Mouse (Mus musculus) fat pad, adult 2 months (tissue): ENCODE measurements around the gene Tnfrsf11a.
"Not testable (repeated sequence)": the region's sequence is repeated elsewhere in the genome, so short reads cannot be mapped to it uniquely, and the experiment has no call there.

Source experiments
- DNase-seq: peaks from one replicate; pipeline ENCODE4 v3.0.0-alpha.2; 2011; ENCODE audit warnings: low read depth, low spot score; ENCODE audit errors: extremely low read depth

Tnfrsf11a gene

DNA sequence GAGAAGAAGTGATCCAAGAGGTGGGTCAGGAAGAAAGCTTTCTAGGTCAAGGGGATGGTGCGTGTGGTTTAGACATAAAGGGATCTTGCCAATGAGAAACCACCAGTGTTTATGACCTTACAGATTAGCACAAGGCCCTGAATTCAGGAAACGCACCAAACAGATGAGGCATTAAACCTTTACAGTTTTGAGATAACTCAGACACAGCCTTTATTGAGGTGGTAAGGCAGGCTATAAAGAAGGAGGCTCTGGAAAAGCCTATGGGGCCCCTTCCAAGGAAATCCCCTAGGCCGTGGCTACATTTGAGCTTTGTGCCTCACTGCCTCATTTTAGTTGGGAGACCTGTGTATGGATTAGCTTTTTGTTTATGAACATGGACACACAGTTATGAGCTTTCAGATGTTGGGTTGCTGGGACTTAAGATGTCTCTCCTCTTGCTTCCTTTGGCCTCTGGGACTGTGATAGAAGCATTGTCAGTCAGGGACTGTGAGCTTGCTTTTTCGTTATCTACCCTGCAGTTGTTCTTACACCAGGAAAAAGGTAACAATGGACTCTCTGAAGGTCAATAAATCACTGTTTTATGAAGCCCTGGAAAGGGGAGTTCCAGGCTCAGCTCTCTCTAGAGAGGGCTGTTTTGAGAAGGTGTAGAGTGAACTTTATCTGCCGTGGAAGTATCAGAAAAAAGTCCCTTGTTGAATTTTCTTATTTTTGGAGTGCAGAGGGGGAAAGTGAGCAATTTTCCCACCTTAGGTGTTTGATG lies 3.9 kb downstream of the Tnfrsf11a start:
- no peak for DNase-seq

DNA sequence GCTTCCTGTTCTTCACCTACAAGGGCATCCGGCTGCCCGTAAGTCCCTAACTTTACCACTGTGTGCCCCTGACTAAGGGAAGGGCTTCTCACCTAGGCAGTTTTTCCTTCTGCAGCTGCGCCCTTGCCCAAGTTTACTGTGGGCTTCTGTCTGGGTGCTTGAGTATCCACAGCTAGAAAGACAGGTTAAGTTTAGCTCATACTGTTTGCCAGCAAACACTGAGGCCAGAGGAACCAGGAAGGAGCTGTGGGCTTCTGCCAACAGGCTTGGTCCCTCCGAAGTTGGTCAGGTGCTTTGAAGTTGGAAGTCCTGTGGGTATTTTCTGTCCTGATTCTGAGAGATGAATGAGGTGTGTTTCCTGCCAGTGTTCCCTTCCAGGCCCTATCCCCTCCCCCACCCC lies 4.6 kb downstream of the Tnfrsf11a start:
- no peak for DNase-seq

DNA sequence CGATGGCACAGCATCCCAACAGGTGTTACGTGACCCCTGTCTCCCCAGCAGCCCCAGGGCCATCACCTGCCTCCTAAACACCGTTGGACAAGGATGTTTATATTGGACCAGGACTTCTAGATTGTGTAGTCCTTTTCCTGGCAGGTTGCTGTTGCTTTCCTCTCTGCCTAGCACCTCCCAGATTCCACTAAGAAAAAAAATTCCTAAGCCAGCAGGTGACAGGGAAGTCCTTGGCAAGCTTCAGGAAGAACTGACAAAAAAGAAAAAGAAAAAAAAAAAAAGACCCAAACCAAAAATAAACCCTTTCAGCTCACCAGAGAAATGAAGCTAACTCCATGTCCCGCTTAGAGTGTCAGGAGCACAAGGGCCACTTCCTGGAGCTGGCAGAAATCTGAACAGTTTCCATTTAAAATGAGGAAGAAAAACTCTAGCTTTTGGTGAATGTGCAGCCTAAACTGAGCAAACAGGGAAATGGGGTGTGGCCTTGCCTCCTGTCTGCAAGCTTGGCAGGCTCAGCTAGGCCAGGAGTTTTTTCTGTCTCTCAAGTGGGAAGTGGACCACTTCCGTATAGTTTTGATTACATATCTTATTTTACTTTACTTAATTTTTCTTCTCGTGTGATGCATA lies 6.3 kb downstream of the Tnfrsf11a start:
- peak; percentile 33 for DNase-seq

DNA sequence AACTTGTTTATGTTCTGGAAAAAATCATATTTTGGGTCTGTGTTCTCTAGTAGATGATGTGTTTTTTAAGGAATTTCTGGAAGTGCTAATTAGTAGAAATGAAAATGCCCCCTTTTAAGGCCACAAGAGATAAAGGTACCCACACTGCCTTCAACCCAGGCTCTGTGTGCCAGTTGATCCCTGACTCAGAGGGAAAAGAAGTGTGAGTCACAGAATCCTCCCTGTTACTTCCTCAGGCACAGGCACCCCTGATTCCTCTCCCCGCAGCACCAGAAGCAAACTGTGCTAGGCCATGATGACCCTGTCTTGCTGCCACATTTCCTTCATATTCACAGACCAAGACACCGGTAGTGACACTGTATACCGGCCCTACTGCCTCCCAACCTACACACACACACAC lies 9.6 kb downstream of the Tnfrsf11a start:
- DNase-seq, result no peak

DNA sequence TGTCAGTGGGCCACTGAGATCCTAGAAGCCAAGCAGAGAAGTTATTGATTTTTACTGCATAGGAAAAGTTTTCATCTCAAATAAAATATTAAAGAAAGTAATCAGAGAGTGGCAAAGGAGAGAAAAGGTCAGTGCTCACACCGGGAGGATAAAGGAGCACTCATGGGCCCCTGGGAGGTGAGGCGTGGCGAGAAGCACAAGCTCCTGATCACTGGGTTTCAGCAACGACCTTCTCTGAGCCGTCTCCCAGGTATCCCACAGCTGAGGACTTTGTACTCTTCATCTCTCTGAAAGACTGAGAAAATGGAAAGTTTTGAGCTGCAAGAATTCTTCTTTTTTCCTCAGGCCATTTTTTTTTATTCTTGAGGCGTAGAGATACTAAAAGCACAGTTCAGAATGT lies 14.2 kb downstream of the Tnfrsf11a start:
- no peak for DNase-seq

DNA sequence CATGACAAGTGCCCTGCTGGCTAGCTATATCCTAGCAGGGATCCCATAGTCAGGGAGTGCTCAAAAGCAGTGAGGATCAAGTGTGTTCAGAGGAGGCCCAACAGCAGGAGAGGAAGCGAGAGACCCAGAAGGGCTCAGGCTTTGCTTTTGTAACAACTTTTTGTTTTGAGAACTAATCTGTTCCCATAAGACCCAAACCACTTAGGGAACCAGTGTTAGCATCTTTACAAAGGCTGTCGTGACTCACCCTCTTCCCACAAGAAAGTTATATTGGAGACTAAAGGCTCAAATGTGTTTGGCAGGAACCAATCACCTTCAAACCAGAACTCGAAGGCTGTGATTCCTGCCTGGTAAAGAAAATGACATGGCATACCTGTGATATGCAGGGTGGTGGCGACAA lies 15.2 kb downstream of the Tnfrsf11a start:
- DNase-seq, result no peak

DNA sequence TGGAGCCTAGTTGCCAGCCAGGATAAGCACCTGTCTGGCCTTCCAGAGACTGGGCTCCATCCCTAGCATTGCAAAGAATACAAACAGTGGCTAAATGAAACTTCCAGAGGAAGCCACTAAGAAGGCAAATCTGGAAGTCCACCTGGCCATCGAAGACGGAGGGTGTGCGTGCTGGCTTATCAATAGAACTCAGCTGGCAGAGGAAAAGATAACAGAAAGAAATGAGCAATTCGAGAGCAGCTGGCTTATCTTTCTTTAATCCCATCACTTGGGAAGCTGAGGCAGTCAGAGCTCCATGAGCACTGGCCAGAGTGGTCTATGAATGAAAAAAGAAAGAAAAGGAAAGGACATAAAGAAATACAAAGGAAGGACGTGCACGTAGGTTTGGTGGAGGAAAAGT lies 20.1 kb downstream of the Tnfrsf11a start:
- no peak for DNase-seq

DNA sequence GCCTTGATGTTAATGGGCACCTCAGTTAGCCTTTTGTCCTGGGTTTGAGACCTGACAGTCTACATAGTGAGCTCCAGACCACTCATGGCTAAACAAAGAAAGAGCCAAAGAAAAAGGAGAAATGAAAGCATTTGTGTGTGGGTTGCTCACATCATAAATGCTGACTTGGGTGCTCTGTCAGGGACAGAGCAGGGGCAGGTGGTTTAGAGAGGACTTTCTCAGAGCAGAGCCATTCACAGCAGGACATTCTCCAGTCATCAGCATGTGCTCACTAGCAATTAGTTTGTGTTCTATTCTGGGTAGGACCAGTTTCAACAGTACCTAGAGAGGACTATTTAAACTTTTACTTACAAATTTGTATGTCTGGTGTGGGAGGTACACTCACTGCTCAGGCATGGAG lies 20.7 kb downstream of the Tnfrsf11a start:
- no peak for DNase-seq

DNA sequence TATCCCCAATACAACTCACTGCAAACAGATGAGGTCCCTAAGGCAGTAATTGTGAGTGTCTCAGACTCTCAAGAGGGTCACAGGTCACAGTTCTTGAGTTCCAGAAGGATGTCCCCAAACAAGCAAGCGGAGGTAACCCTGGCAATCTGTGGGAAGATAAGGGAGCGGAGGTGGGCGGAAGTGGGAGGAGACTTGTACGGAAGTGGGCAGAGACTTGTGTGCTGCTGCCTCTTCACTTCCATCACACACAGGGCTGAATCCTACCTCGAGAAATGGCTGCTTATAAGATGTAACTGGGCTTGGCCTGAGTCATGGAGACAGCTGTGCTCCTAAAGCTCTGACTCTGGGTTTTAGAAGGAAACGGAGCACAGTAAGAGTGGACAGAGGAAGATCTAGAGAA lies 22.4 kb downstream of the Tnfrsf11a start:
- no peak for DNase-seq

- no peak for DNase-seq
These were observed 23.8 kb downstream of the Tnfrsf11a start for GRCm38 (mm10) chr1:105804285-105804684.

DNA sequence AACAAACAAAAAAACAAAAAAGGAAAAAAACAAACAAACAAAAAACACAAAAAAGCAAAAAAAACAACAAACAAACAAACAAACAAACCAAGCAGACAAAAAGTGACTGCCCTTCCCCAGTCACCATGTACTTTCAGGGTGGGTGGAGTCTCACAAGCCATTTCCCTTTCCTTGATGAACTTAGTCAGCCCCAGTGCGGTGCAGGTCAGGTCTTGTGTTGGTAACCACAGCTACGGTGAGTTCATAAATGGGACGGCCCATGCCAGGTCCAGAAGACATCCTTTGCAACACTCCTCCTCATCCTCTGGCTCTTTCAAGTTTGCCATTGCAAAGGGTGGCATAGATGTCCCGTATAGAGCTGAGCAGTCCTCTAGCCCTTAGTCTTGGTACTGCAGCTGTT lies 25.0 kb downstream of the Tnfrsf11a start:
- no peak for DNase-seq

DNA sequence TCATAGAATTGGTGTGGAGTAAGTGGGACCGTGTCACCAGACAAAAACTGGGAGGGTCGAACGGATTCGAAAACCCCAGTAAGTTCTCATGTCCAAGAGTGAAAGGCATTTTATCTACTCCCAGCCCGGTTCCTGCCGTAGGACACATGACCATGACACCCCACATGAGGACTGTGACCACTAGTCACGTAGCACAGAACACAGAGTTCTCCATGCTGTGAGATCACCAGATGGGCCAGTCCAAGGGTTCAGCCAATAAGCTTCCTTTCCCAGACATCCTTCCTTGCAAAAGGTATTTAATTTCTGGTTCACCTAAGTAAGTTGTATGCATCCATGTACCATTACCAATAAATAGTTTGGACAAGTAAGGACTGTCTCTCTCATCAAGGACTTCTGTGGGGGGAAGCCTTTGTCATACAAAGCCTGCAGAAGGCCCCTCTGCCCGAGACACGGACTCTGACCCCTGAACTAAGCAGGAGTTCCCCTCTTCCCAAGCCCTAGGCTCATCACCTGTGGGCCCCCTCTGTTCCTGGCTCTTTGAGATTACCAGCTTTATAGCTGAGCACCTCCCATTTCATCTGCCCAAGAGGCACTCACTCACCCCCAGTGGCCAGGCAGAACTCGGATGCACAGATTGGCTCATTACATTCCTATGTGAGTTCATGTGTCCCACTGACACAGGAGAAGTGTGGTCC lies 26.7 kb downstream of the Tnfrsf11a start:
- DNase-seq, result no peak

- not testable (repeated sequence) for DNase-seq
These were observed 31.5 kb downstream of the Tnfrsf11a start for GRCm38 (mm10) chr1:105812027-105812426.

GRCm38 (mm10) chr1:105812960-105813708 lies 32.6 kb downstream of the Tnfrsf11a start:
- DNase-seq, result no peak

GRCm38 (mm10) chr1:105813709-105814061 lies 33.2 kb downstream of the Tnfrsf11a start:
- DNase-seq, result no peak

- no peak for DNase-seq
These were observed 34.1 kb downstream of the Tnfrsf11a start for GRCm38 (mm10) chr1:105814402-105815270.

GRCm38 (mm10) chr1:105815310-105815709 lies 34.8 kb downstream of the Tnfrsf11a start:
- DNase-seq, result no peak

GRCm38 (mm10) chr1:105815736-105816135 lies 35.2 kb downstream of the Tnfrsf11a start:
- DNase-seq, result no peak

- DNase-seq, result no peak
These were observed 38.5 kb downstream of the Tnfrsf11a start for GRCm38 (mm10) chr1:105819031-105819430.

DNA sequence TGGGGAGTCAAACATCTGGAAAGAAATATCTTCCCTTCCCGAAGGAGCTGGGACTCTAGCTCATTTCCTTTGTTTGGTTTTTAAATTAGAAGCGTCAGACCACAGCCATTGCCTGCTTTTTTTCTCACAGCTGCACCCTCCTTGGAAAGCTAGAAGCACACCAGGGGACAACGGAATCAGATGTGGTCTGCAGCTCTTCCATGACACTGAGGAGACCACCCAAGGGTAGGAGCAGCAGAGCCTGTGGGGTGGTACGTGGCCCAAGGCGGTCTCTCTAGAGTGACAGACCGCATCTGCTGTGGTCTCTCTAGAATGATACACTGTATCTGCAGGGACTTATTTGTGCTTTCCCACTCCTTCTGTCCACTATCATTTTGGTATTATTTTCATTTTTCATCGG lies 39.2 kb downstream of the Tnfrsf11a start:
- DNase-seq, result no peak

- DNase-seq, result no peak
These were observed 43.8 kb downstream of the Tnfrsf11a start for GRCm38 (mm10) chr1:105824356-105824755.
